Mouse (Mus musculus): Measurements from ENCODE around the gene Morc4. TPM values are rescaled to one million over a fixed set of nuclear protein-coding genes. Genes with fewer than 3 reads are reported as not detected.

Morc4 gene
- total RNA-seq, 2 experiments from 2014 or later: 3.2 to 4.8 TPM

GRCm38 (mm10) chrX:139828363-139829092, 42.9 kb downstream of the Morc4 start:
- H3K27ac ChIP-seq: no peak overlapping the region
- intact Hi-C loops (cut with DNase I): no loop called here
- TF ChIP-seq CTCF (IDR thresholded peaks at IDR 0.05): no peak
- H3K4me3 ChIP-seq: no peak overlapping the region
- no peak for DNase-seq (ENCODE audit: extremely low spot score in 1 of 2, low spot score in 2 of 2)

- intact Hi-C loops (cut with DNase I): no loop called here
- Histone ChIP-seq H3K4me3 (no peak overlapping the region), H3K27ac (no peak overlapping the region)
- TF ChIP-seq CTCF (IDR thresholded peaks at IDR 0.05): no peak
- no peak for DNase-seq (ENCODE audit: extremely low spot score in 1 of 2, low spot score in 2 of 2)
Observed at GRCm38 (mm10) chrX:139826926-139827325, 44.6 kb downstream of the Morc4 start.

GRCm38 (mm10) chrX:139825402-139825801, 46.1 kb downstream of the Morc4 start:
- no peak for TF ChIP-seq CTCF (IDR thresholded peaks at IDR 0.05)
- DNase-seq (ENCODE audit: extremely low spot score in 1 of 2, low spot score in 2 of 2): no peak
- Histone ChIP-seq H3K27ac (no peak overlapping the region), H3K4me3 (no peak overlapping the region)
- intact Hi-C loops (cut with DNase I): no loop called here

- intact Hi-C loops (cut with DNase I): loop anchor here (5.0 kb wide), 1 partner anchor 33 kb away; the partner anchor contains the start of gene Ripply1
- no peak for DNase-seq (ENCODE audit: extremely low spot score in 1 of 2, low spot score in 2 of 2)
- Histone ChIP-seq H3K4me3 (no peak overlapping the region), H3K27ac (no peak overlapping the region)
- no peak for TF ChIP-seq CTCF (IDR thresholded peaks at IDR 0.05)
Observed at GRCm38 (mm10) chrX:139815201-139815600, 56.3 kb downstream of the Morc4 start.

GRCm38 (mm10) chrX:139814018-139814635, 57.4 kb downstream of the Morc4 start:
- intact Hi-C loops (cut with DNase I): no loop called here
- no peak for TF ChIP-seq CTCF (IDR thresholded peaks at IDR 0.05)
- Histone ChIP-seq H3K4me3 (no peak overlapping the region), H3K27ac (no peak overlapping the region)
- DNase-seq (ENCODE audit: extremely low spot score in 1 of 2, low spot score in 2 of 2): no peak

GRCm38 (mm10) chrX:139813299-139814002, 58.0 kb downstream of the Morc4 start:
- Histone ChIP-seq H3K27ac (no peak overlapping the region), H3K4me3 (no peak overlapping the region)
- DNase-seq (ENCODE audit: extremely low spot score in 1 of 2, low spot score in 2 of 2): no peak
- intact Hi-C loops (cut with DNase I): no loop called here
- TF ChIP-seq CTCF (IDR thresholded peaks at IDR 0.05): no peak

- H3K4me3 ChIP-seq: no peak overlapping the region
- no peak for DNase-seq (ENCODE audit: extremely low spot score in 1 of 2, low spot score in 2 of 2)
- no peak overlapping the region for H3K27ac ChIP-seq
- intact Hi-C loops (cut with DNase I): no loop called here
- TF ChIP-seq CTCF (IDR thresholded peaks at IDR 0.05): no peak
Observed at GRCm38 (mm10) chrX:139812636-139813298, 58.7 kb downstream of the Morc4 start.

GRCm38 (mm10) chrX:139808501-139808900, 63.0 kb downstream of the Morc4 start:
- TF ChIP-seq CTCF (IDR thresholded peaks at IDR 0.05): no peak
- no peak overlapping the region for H3K4me3 ChIP-seq
- intact Hi-C loops (cut with DNase I): no loop called here
- no peak for DNase-seq (ENCODE audit: extremely low spot score in 1 of 2, low spot score in 2 of 2)
- no peak overlapping the region for H3K27ac ChIP-seq

GRCm38 (mm10) chrX:139808085-139808484, 63.4 kb downstream of the Morc4 start:
- DNase-seq (ENCODE audit: extremely low spot score in 1 of 2, low spot score in 2 of 2): no peak

GRCm38 (mm10) chrX:139807391-139807790, 64.1 kb downstream of the Morc4 start:
- no peak for DNase-seq (ENCODE audit: extremely low spot score in 1 of 2, low spot score in 2 of 2)
- intact Hi-C loops (cut with DNase I): no loop called here
- no peak for TF ChIP-seq CTCF (IDR thresholded peaks at IDR 0.05)
- Histone ChIP-seq H3K27ac (no peak overlapping the region), H3K4me3 (no peak overlapping the region)

More at GRCm38 (mm10) chrX:139808085-139808484, 63.4 kb downstream of the Morc4 start:
- no peak overlapping the region for H3K27ac ChIP-seq
- intact Hi-C loops (cut with DNase I): no loop called here
- H3K4me3 ChIP-seq: no peak overlapping the region
- no peak for TF ChIP-seq CTCF (IDR thresholded peaks at IDR 0.05)

- Histone ChIP-seq H3K4me3 (no peak overlapping the region), H3K27ac (no peak overlapping the region)
- DNase-seq (ENCODE audit: extremely low spot score in 1 of 2, low spot score in 2 of 2): no peak
- intact Hi-C loops (cut with DNase I): no loop called here
- TF ChIP-seq CTCF (IDR thresholded peaks at IDR 0.05): no peak
Observed at GRCm38 (mm10) chrX:139805918-139806317, 65.6 kb downstream of the Morc4 start.

- TF ChIP-seq CTCF (IDR thresholded peaks at IDR 0.05): no peak
- no peak overlapping the region for H3K27ac ChIP-seq
- no peak for DNase-seq (ENCODE audit: extremely low spot score in 1 of 2, low spot score in 2 of 2)
- intact Hi-C loops (cut with DNase I): no loop called here
- H3K4me3 ChIP-seq: no peak overlapping the region
Observed at GRCm38 (mm10) chrX:139803028-139803427, 68.4 kb downstream of the Morc4 start.
